Mouse (Mus musculus): Measurements from ENCODE around the gene Tmem150b.

Gene Tmem150b

GRCm38 (mm10) chr7:4725169-4725568 lies at the start of gene Tmem150b:
Gene Tmem150b, minus strand, starts transcription at chr7:4725249.
- no peak for DNase-seq

GRCm38 (mm10) chr7:4771202-4771601 lies 46.2 kb upstream of the Tmem150b start, which contains the start of gene Fam71e2:
Gene Fam71e2, minus strand, starts transcription at chr7:4771302.
- DNase-seq = no peak

GRCm38 (mm10) chr7:4764946-4765710 lies 40.1 kb upstream of the Tmem150b start:
- peak; percentile 20 for DNase-seq

GRCm38 (mm10) chr7:4759670-4760069 lies 34.6 kb upstream of the Tmem150b start:
- no peak for DNase-seq

GRCm38 (mm10) chr7:4752821-4753570 lies 27.9 kb upstream of the Tmem150b start, which contains the start of gene Cox6b2:
Gene Cox6b2, minus strand, starts transcription at chr7:4753094.
- DNase-seq = peak; percentile 95

GRCm38 (mm10) chr7:4751971-4752820 lies 27.1 kb upstream of the Tmem150b start:
- DNase-seq = peak; percentile 82

- DNase-seq = no peak
Measured at GRCm38 (mm10) chr7:4749169-4749568, 24.1 kb upstream of the Tmem150b start.

- DNase-seq = no peak
Measured at GRCm38 (mm10) chr7:4748321-4748720, 23.3 kb upstream of the Tmem150b start.

GRCm38 (mm10) chr7:4747156-4747899 lies 22.3 kb upstream of the Tmem150b start:
- DNase-seq = no peak

- DNase-seq = no peak
Measured at GRCm38 (mm10) chr7:4746326-4746980, 21.4 kb upstream of the Tmem150b start.

- no peak for DNase-seq
Measured at GRCm38 (mm10) chr7:4744886-4745285, 19.8 kb upstream of the Tmem150b start.

GRCm38 (mm10) chr7:4743354-4743753 lies 18.3 kb upstream of the Tmem150b start:
- no peak for DNase-seq

- no peak for DNase-seq
Measured at GRCm38 (mm10) chr7:4742482-4742819, 17.4 kb upstream of the Tmem150b start.

GRCm38 (mm10) chr7:4741672-4742481 lies 16.8 kb upstream of the Tmem150b start:
- no peak for DNase-seq

GRCm38 (mm10) chr7:4741151-4741550 lies 16.1 kb upstream of the Tmem150b start:
- peak; percentile 75 for DNase-seq

GRCm38 (mm10) chr7:4740309-4740727 lies 15.3 kb upstream of the Tmem150b start:
- no peak for DNase-seq

- peak; percentile 100 for DNase-seq
Measured at GRCm38 (mm10) chr7:4739544-4740275, 14.7 kb upstream of the Tmem150b start, which contains the start of gene Kmt5c. Gene Kmt5c, plus strand, starts transcription at chr7:4740115.

GRCm38 (mm10) chr7:4739041-4739543 lies 14.0 kb upstream of the Tmem150b start:
- DNase-seq = no peak

- no peak for DNase-seq
Measured at GRCm38 (mm10) chr7:4732968-4733392, 7.9 kb upstream of the Tmem150b start.

GRCm38 (mm10) chr7:4731090-4731489 lies 6.0 kb upstream of the Tmem150b start:
- no peak for DNase-seq
